Mouse (Mus musculus): ENCODE data around the gene Olig3. TPM values are rescaled to one million over a fixed set of nuclear protein-coding genes. Genes with fewer than 3 reads are reported as not detected.

The Olig3 gene
- total and polyA plus RNA-seq, 3 experiments = not detected

GRCm38 (mm10) chr10:19352878-19353301, 3.4 kb upstream of the Olig3 start:
- H3K27me3 ChIP-seq (ENCODE audit: control insufficient read depth in 1 of 2, insufficient read depth in 2 of 2, low read length in 2 of 2) = no peaks in the 10 kb centered on the region; a peak in 1 of 4 replicates
- H3K36me3 ChIP-seq (ENCODE audit: control insufficient read depth in 1 of 2, insufficient read depth in 2 of 2, low read length in 2 of 2) = no peaks in the 10 kb centered on the region
- H3K27ac ChIP-seq (ENCODE audit: control insufficient read depth, low read depth, low read length) = no peak overlapping the region
- no peaks in the 10 kb centered on the region for H3K9me3 ChIP-seq (replicated peaks; ENCODE audit: insufficient read depth, low read length)
- H3K9ac ChIP-seq (ENCODE audit: control insufficient read depth, low read depth, low read length, poor library complexity, severe bottlenecking) = no peak overlapping the region
- DNase-seq (ENCODE audit: low read depth, low spot score) = no peak
- TF ChIP-seq ZNF384 (IDR thresholded peaks at IDR 0.05; ENCODE audit: low read depth, low read length) = no peak
- no peak for TF ChIP-seq ZMIZ1 (IDR thresholded peaks at IDR 0.05; ENCODE audit: low read depth, low read length)
- TF ChIP-seq USF2 (IDR thresholded peaks at IDR 0.05; ENCODE audit: borderline replicate concordance in 1 of 2, insufficient read depth in 1 of 2, low read depth in 1 of 2, low read length in 2 of 2) = no peak
- no peak for TF ChIP-seq JUND (IDR thresholded peaks at IDR 0.05; ENCODE audit: low read depth, low read length)
- no peak for TF ChIP-seq CHD1 (IDR thresholded peaks at IDR 0.05; ENCODE audit: low read depth, low read length)
- no peak for TF ChIP-seq BHLHE40 (IDR thresholded peaks at IDR 0.05; ENCODE audit: borderline replicate concordance, low read depth, low read length)
- no peak for TF ChIP-seq MXI1 (IDR thresholded peaks at IDR 0.05; ENCODE audit: low read depth, low read length)
- TF ChIP-seq KAT2A (conservative IDR thresholded peaks at IDR 0.05; ENCODE audit: low read depth, low read length) = no peak
- no peak for TF ChIP-seq USF1 (IDR thresholded peaks at IDR 0.05; ENCODE audit: low read depth, low read length)
- no peak for TF ChIP-seq MEF2A (IDR thresholded peaks at IDR 0.05; ENCODE audit: extremely low read depth, insufficient replicate concordance, low read depth, low read length, poor library complexity, severe bottlenecking)
- no peak for TF ChIP-seq ZC3H11A (IDR thresholded peaks at IDR 0.05; ENCODE audit: low read depth, low read length)
- TF ChIP-seq E2F4 (IDR thresholded peaks at IDR 0.05; ENCODE audit: borderline replicate concordance, low read depth, low read length) = no peak
- no peak for TF ChIP-seq POLR2AphosphoS2 (IDR thresholded peaks at IDR 0.05; ENCODE audit: low read length)
- TF ChIP-seq ZKSCAN1 (IDR thresholded peaks at IDR 0.05; ENCODE audit: low read depth, low read length) = no peak
- no peak for TF ChIP-seq HCFC1 (IDR thresholded peaks at IDR 0.05; ENCODE audit: low read depth, low read length)
- no peak for TF ChIP-seq MAZ (IDR thresholded peaks at IDR 0.05; ENCODE audit: low read depth, low read length)
- no peak for TF ChIP-seq SMC3 (IDR thresholded peaks at IDR 0.05; ENCODE audit: low read depth, low read length)
- no peaks in the 10 kb centered on the region for H3K4me1 ChIP-seq (ENCODE audit: control insufficient read depth in 1 of 2, insufficient read depth in 2 of 2, low read length in 2 of 2)
- H3K79me2 ChIP-seq (ENCODE audit: control insufficient read depth, insufficient read depth, low read length, poor library complexity) = no peaks in the 10 kb centered on the region
- no peak overlapping the region for H3K4me3 ChIP-seq (ENCODE audit: control insufficient read depth in 1 of 2, insufficient read depth in 1 of 2, low read depth in 2 of 2, low read length in 2 of 2)

GRCm38 (mm10) chr10:19353631-19354030, 2.7 kb upstream of the Olig3 start:
- Histone ChIP-seq H3K27ac (ENCODE audit: control insufficient read depth, low read depth, low read length) (no peak overlapping the region), H3K79me2 (ENCODE audit: control insufficient read depth, insufficient read depth, low read length, poor library complexity) (no peaks in the 10 kb centered on the region), H3K9me3 (replicated peaks; ENCODE audit: insufficient read depth, low read length) (no peaks in the 10 kb centered on the region), H3K27me3 (ENCODE audit: control insufficient read depth in 1 of 2, insufficient read depth in 2 of 2, low read length in 2 of 2) (no peaks in the 10 kb centered on the region; a peak in 1 of 4 replicates), H3K9ac (ENCODE audit: control insufficient read depth, low read depth, low read length, poor library complexity, severe bottlenecking) (no peak overlapping the region), H3K4me1 (ENCODE audit: control insufficient read depth in 1 of 2, insufficient read depth in 2 of 2, low read length in 2 of 2) (no peaks in the 10 kb centered on the region), H3K4me3 (ENCODE audit: control insufficient read depth in 1 of 2, insufficient read depth in 1 of 2, low read depth in 2 of 2, low read length in 2 of 2) (no peak overlapping the region), H3K36me3 (ENCODE audit: control insufficient read depth in 1 of 2, insufficient read depth in 2 of 2, low read length in 2 of 2) (no peaks in the 10 kb centered on the region)
- TF ChIP-seq BHLHE40 (IDR thresholded peaks at IDR 0.05; ENCODE audit: borderline replicate concordance, low read depth, low read length) (no peak), RCOR1 (IDR thresholded peaks at IDR 0.05; ENCODE audit: low read depth, low read length) (no peak), ETS1 (IDR thresholded peaks at IDR 0.05; ENCODE audit: low read depth, low read length) (no peak), TBP (IDR thresholded peaks at IDR 0.05; ENCODE audit: low read depth, low read length) (no peak), EP300 (IDR thresholded peaks at IDR 0.05; ENCODE audit: low read depth in 1 of 2, low read length in 2 of 2) (no peak), MAX (IDR thresholded peaks at IDR 0.05; ENCODE audit: low read length) (no peak), TAL1 (IDR thresholded peaks at IDR 0.05; ENCODE audit: low read length) (no peak)
- no peak for DNase-seq (ENCODE audit: low read depth, low spot score)

All from MEL (cell line).